Mouse (Mus musculus): Measurements from ENCODE around the gene Pgrmc2. TPM values are rescaled to one million over a fixed set of nuclear protein-coding genes. Genes with fewer than 3 reads are reported as not detected.

Pgrmc2 gene
- 44.9 and 45.2 TPM in 2 replicates for polyA plus RNA-seq (2015; fragmentation: Nextera tagmentation; extraction: Ambion mirVana)

DNA sequence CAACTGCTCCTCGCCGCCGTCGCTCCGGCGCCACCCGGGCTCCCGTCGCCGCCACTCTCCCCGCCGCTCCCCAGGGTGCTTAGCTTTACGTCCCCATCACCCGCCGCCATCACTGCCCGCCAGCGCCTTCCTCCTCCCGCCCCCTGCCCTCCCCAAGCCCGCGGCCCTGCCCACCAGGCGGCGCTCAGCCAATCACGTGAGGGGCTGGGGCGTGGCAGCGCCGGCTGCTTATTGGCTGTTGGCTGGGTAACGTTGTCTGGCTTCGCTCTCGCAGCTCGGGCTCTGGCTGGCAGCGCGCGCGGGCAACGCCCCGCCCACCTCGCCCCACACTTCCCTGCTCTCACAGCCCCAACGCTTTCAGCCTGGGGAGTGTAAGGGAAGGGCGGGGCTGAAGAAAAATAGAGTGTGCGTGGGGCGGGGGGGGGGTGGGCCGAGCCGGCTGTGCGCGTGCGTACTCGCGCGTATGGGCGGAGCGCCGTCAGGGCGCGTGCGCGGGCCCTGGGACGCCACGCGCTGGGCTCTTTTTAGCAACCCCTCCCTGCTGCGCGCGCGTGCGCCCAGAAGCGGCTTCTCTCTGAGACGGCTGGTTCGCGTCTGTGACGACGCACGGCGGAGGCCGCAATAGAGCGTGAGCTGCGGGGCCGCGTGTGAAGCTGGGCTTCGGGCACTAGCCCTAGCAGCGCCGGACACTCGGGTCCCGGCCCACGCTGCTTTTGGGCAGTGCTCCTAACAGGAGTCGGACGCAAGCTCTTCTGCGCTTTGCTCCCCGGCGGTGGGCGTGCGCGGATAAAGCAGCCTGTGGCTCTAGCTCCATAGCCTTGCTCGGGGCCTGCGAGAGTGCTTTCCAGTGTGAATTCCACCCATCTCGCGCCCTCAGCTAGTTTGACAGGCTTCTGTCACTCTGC, at the start of gene Pgrmc2:
TSS of gene Pgrmc2 (minus strand) at position 162 of the 905 bp plus-strand sequence.
- peak; percentile 98 for ATAC-seq (replicated peaks; ENCODE audit: insufficient number of reproducible peaks, insufficient read depth, low FRiP score, low read depth)
- Histone ChIP-seq H3K9ac (peak within 1 kb of the TSS; percentile 86), H3K4me1 (replicated peaks) (peaks cover 21% of the 10 kb centered on the region), H3K27ac (peak within 1 kb of the TSS; percentile 91), H3K27me3 (no peaks in the 10 kb centered on the region), H3K9me3 (replicated peaks) (no peaks in the 10 kb centered on the region), H3K36me3 (no peaks in the 10 kb centered on the region), H3K4me2 (peak within 1 kb of the TSS; percentile 82), H3K4me3 (peak within 1 kb of the TSS; percentile 76)
- WGBS = under 1% methylated on average over 95 of the region's 95 CpGs

DNA sequence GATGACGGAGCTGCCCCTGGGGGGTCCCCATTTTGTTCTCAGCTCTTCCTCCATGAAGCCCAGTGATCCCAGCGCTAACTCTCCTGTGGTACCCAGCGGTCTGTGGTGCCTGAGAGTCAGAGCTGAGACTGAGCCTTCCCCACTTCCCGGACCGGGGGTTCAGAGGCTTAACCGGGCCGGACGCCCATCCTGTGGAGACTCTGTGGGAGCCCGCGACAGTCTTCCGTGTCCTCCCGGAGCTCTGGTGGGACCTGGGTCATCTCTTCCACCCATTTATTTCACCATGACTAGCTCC, 41.1 kb upstream of the Pgrmc2 start:
- Histone ChIP-seq H3K27ac (no peak overlapping the region), H3K27me3 (no peaks in the 10 kb centered on the region), H3K4me1 (replicated peaks) (peaks cover 5% of the 10 kb centered on the region; the same call in 1 of the 2 replicates), H3K36me3 (no peaks in the 10 kb centered on the region), H3K4me2 (peak overlapping the region; percentile 41), H3K9me3 (replicated peaks) (no peaks in the 10 kb centered on the region), H3K9ac (no peak overlapping the region), H3K4me3 (peak overlapping the region; percentile 13; the same call in 1 of the 2 replicates)
- ATAC-seq (replicated peaks; ENCODE audit: insufficient number of reproducible peaks, insufficient read depth, low FRiP score, low read depth) = no peak
- WGBS = 22% methylated on average over 12 of the region's 12 CpGs

DNA sequence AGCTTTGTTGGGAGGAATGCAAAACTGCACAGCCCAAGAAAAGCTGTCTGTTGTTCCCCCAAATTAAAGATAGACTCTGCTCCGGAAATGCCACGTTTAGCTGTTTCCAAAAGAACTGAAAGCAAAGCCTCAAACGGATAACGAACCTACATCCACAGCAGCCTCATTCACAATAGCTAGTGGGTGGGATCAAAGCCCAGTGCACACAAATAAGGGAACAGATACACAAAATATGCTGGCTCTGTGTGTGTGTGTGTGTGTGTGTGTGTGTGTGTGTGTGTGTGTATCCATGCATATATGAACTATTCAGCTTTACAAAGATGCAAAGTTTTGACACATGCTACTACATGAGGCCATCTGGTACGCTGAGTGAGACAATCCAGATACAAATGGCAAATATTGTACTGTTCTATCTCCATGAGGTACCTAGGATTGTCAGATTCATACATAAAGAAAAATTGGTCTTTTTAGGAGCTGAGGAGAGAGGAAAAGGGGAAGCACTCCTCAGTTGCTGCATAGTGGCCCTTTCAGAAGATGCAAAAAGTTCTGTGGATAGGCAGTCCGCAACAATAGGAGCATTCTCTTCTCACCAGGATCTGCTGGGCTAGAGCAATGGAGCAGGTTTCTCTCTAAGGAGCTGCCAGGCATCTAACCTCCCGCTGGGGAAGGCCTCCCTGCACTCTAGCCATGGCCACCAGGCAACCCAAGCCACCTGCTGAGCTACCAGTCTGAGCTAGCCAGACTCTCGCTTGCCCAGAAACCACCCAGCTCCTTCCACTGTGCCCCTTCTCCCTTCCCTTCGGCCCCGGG, 40.5 kb upstream of the Pgrmc2 start:
- H3K36me3 ChIP-seq = no peaks in the 10 kb centered on the region
- H3K4me1 ChIP-seq (replicated peaks) = peaks cover 5% of the 10 kb centered on the region; the same call in 1 of the 2 replicates
- H3K27ac ChIP-seq = no peak overlapping the region
- H3K27me3 ChIP-seq = no peaks in the 10 kb centered on the region
- peak overlapping the region; percentile 13; the same call in 1 of the 2 replicates for H3K4me3 ChIP-seq
- no peaks in the 10 kb centered on the region for H3K9me3 ChIP-seq (replicated peaks)
- no peak for ATAC-seq (replicated peaks; ENCODE audit: insufficient number of reproducible peaks, insufficient read depth, low FRiP score, low read depth)
- no peak overlapping the region for H3K9ac ChIP-seq
- WGBS = 38% methylated on average over 10 of the region's 10 CpGs
- H3K4me2 ChIP-seq = peak overlapping the region; percentile 41

DNA sequence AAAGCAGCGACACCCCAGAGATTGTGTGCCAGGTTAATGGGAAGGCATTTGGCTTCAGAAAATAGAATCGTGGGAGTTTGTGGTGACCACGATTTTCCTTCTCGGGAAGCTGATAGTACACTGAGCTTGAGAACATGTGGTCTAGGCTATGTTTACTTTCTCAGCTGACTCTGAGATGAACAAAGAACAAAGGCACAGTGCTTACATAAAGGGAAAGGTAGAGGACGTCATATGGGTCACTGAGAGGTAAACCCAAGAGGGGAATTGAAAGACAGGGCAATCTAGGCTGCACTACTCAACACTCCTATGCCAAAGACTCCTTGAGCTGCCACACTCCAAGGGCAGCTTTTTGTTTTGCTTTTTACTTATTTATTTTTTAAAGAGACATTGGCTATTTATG, 35.3 kb upstream of the Pgrmc2 start:
- H3K4me1 ChIP-seq (replicated peaks) = no peaks in the 10 kb centered on the region
- H3K27me3 ChIP-seq = no peaks in the 10 kb centered on the region
- no peak overlapping the region for H3K4me3 ChIP-seq
- H3K9me3 ChIP-seq (replicated peaks) = no peaks in the 10 kb centered on the region
- H3K9ac ChIP-seq = no peak overlapping the region
- no peak overlapping the region for H3K27ac ChIP-seq
- 52% methylated on average over 5 of the region's 5 CpGs for WGBS
- ATAC-seq (replicated peaks; ENCODE audit: insufficient number of reproducible peaks, insufficient read depth, low FRiP score, low read depth) = no peak
- no peaks in the 10 kb centered on the region for H3K36me3 ChIP-seq
- H3K4me2 ChIP-seq = no peak overlapping the region

DNA sequence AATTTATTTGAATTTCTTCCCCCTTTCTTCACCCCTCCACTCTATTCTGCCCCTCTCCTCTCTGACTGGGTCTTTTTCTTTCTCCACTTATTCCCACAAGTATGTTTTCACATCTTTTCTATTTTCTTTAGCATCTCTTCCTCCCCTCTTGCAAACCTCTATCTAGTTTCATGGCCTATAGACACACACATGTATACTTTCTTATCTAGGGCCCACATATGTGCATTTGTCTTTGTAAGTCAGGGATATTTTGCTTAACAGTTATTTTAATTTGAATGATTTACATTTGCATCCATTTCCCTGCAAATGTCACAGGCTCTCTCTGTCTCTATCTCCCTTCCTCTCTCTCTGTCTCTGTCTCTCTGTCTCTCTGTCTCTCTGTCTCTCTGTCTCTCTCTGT, 34.6 kb upstream of the Pgrmc2 start:
- no peaks in the 10 kb centered on the region for H3K4me1 ChIP-seq (replicated peaks)
- no peak overlapping the region for H3K4me3 ChIP-seq
- H3K27me3 ChIP-seq = no peaks in the 10 kb centered on the region
- H3K4me2 ChIP-seq = no peak overlapping the region
- H3K9me3 ChIP-seq (replicated peaks) = no peaks in the 10 kb centered on the region
- no peak overlapping the region for H3K9ac ChIP-seq
- H3K36me3 ChIP-seq = no peaks in the 10 kb centered on the region
- ATAC-seq (replicated peaks; ENCODE audit: insufficient number of reproducible peaks, insufficient read depth, low FRiP score, low read depth) = no peak
- no peak overlapping the region for H3K27ac ChIP-seq

DNA sequence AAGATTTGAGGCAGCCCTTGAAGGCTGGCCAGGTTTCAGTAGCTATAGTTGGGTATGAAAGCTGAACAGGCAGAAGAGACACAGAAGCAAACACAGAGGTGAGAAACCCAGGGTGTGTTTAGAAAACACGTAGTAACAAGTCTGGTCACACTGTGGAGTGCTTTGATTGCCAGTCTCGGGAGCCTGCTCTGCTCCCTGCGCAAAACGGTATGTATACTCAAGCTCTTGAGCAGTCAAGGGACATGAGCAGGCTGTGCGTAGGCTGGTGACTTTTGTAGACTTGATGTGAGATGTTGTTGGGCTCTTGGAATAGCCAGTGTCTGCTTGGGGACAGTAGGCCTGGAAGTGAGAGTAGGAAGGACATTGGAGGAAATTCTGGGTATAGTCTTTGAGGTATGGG, 30.3 kb upstream of the Pgrmc2 start:
- Histone ChIP-seq H3K27me3 (no peaks in the 10 kb centered on the region), H3K27ac (no peak overlapping the region), H3K4me3 (no peak overlapping the region), H3K9ac (no peak overlapping the region), H3K4me1 (replicated peaks) (peaks cover 4% of the 10 kb centered on the region; the same call in 1 of the 2 replicates), H3K9me3 (replicated peaks) (no peaks in the 10 kb centered on the region), H3K36me3 (no peaks in the 10 kb centered on the region), H3K4me2 (no peak overlapping the region)
- ATAC-seq (replicated peaks; ENCODE audit: insufficient number of reproducible peaks, insufficient read depth, low FRiP score, low read depth) = no peak
- WGBS = 82% methylated on average over 5 of the region's 5 CpGs

DNA sequence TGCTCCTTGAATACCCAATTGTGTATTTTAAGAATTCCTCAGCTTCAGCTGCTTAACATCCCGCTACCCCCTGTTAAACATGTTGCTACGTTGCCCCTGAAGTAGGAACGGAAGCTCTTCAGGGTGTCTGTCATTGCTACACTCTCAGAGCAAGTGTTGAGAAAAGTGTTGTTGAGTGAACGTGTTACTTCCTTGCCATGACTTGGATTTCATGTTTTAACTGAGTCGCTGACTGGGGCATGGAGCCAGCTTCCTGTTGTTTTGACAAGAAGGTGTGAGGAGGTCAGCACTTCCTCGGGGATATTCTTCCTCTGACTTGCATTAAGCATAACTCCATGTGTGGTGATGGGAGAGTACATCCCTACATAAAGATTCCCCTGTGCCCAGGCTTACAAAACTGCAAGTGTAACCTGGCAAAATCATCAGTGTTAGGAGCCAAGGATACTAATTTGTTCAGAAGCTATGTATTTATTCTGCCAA, 25.5 kb upstream of the Pgrmc2 start:
- Histone ChIP-seq H3K4me1 (replicated peaks) (peaks cover 10% of the 10 kb centered on the region; the same call in 1 of the 2 replicates), H3K27ac (no peak overlapping the region), H3K9ac (no peak overlapping the region), H3K27me3 (no peaks in the 10 kb centered on the region), H3K36me3 (no peaks in the 10 kb centered on the region), H3K4me2 (no peak overlapping the region), H3K4me3 (no peak overlapping the region), H3K9me3 (replicated peaks) (no peaks in the 10 kb centered on the region)
- WGBS = 23% methylated on average over 6 of the region's 6 CpGs
- no peak for ATAC-seq (replicated peaks; ENCODE audit: insufficient number of reproducible peaks, insufficient read depth, low FRiP score, low read depth)

DNA sequence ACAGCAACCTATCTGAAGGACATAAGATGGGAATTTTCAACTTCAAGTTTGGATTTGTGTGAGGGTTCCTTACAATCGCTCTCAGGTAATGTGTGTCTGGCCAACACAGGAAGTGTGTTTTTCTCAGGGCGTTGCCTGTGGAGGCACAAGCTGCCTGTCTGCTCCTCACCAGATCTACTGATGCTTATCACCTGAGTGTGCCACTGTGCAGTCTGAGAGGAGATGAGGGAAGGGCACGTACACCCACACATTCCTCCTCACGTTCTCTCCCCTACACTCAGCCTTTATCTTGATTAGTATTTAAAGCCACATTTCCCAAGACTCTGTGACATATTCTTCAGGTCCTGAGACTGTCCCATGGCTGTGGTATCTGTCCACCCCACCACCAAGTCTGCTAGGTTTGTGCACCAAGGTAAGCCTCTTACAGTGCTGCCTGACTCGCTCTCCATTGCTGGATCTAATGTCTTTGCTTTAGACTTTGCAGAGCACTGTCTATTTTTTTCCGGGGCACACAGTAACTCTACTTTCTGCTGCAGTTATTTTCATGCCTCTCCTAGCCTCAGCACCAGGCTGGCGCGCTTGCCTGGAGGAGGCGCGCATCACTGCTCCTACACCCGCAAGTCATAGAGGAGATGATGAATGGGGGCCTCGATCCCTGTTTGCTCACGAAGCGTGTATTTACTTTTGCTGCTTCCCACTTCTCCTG, 24.9 kb upstream of the Pgrmc2 start:
- Histone ChIP-seq H3K36me3 (no peaks in the 10 kb centered on the region), H3K4me3 (no peak overlapping the region), H3K27ac (no peak overlapping the region), H3K9me3 (replicated peaks) (no peaks in the 10 kb centered on the region), H3K9ac (no peak overlapping the region), H3K27me3 (no peaks in the 10 kb centered on the region), H3K4me2 (no peak overlapping the region), H3K4me1 (replicated peaks) (peaks cover 10% of the 10 kb centered on the region; the same call in 1 of the 2 replicates)
- no peak for ATAC-seq (replicated peaks; ENCODE audit: insufficient number of reproducible peaks, insufficient read depth, low FRiP score, low read depth)
- WGBS = 57% methylated on average over 14 of the region's 14 CpGs

DNA sequence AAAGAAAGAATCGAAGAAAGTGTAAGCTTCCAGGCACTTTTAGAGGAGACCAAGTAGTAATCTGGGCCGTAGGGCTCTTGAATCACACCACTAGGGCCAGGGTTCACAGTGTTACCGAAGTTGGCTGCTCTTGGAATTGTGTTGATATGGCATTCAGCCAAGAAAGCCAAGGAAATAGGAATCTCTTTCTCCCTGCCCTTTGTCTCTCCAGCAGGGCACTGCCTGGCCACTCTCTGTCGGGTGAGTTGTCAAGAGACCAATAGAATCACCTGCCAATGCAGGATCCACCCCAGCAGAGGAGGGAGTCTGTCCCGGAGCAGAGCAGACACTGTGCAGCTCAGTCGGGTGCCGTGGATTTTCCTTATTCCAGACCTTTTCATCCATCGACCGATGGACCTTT, 19.1 kb upstream of the Pgrmc2 start:
- ATAC-seq (replicated peaks; ENCODE audit: insufficient number of reproducible peaks, insufficient read depth, low FRiP score, low read depth) = 0 out of 2 replicates have a peak, but pooled peaks have one; percentile 50
- Histone ChIP-seq H3K27ac (peak overlapping the region; percentile 39), H3K9ac (no peak overlapping the region), H3K36me3 (no peaks in the 10 kb centered on the region), H3K4me2 (no peak overlapping the region), H3K9me3 (replicated peaks) (no peaks in the 10 kb centered on the region), H3K4me3 (no peak overlapping the region), H3K27me3 (no peaks in the 10 kb centered on the region), H3K4me1 (replicated peaks) (peaks cover 17% of the 10 kb centered on the region)
- WGBS = 68% methylated on average over 9 of the region's 9 CpGs

DNA sequence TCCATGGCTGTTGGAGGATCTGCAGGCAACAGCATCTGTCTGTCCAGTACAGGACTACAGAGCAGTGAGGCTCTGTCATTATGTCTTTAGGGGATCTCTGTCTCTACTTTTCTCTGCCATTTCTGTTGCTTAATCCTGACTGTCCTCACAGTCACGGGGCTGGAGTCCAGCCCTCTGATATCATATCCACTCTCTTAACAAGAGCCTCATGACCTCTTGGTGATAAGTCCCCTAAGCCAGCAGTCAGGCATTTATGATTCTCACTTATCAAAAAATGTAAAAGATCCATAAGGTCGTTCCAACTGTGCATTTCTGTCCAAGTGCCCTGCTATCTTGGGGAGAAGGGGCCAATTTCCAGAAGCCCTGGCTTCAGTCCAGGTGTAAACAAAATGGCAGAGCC, 17.3 kb upstream of the Pgrmc2 start:
- 21% methylated on average over 2 of the region's 2 CpGs for WGBS
- Histone ChIP-seq H3K9ac (no peak overlapping the region), H3K36me3 (no peaks in the 10 kb centered on the region), H3K9me3 (replicated peaks) (no peaks in the 10 kb centered on the region), H3K27me3 (no peaks in the 10 kb centered on the region), H3K27ac (0 out of 2 replicates have a peak overlapping the region, but pooled peaks have one; percentile 11), H3K4me1 (replicated peaks) (peaks cover 17% of the 10 kb centered on the region), H3K4me3 (no peak overlapping the region), H3K4me2 (no peak overlapping the region)
- no peak; the same call in 1 of the 2 replicates for ATAC-seq (replicated peaks; ENCODE audit: insufficient number of reproducible peaks, insufficient read depth, low FRiP score, low read depth)

DNA sequence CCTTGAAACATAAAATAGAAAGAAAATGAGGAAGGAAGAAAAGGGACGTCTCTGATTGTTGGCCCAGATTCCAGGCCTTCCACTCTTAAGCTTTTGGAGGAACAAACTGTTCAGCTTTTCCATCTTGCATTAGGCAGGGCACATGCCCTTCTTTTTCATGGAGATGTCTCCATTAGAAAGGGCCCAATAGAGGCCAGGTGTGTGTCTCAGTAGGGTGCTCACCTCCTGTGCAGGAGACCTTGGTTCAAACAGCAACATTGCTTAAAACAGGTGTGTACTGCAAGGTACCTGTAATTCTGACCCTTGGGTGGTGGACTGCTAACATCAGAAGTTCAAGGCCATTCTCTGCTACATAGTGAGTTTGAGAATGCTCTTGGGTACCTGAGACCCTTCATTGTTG, 16.8 kb upstream of the Pgrmc2 start:
- 0 out of 2 replicates have a peak overlapping the region, but pooled peaks have one; percentile 11 for H3K27ac ChIP-seq
- no peak overlapping the region for H3K4me2 ChIP-seq
- H3K4me3 ChIP-seq = no peak overlapping the region
- no peak overlapping the region for H3K9ac ChIP-seq
- no peaks in the 10 kb centered on the region for H3K9me3 ChIP-seq (replicated peaks)
- 63% methylated on average over 1 of the region's 1 CpGs for WGBS
- no peaks in the 10 kb centered on the region for H3K27me3 ChIP-seq
- no peaks in the 10 kb centered on the region for H3K36me3 ChIP-seq
- H3K4me1 ChIP-seq (replicated peaks) = peaks cover 17% of the 10 kb centered on the region
- no peak for ATAC-seq (replicated peaks; ENCODE audit: insufficient number of reproducible peaks, insufficient read depth, low FRiP score, low read depth)

All from heart, embryonic 15.5 days (tissue).